Mouse (Mus musculus) embryonic fibroblast, embryonic 13.5 days (primary cell): ENCODE data around the gene Anxa5. TPM values are rescaled to one million over a fixed set of nuclear protein-coding genes. Genes with fewer than 3 reads are reported as not detected.

Experiments
- H3K27ac ChIP-seq: 2 replicates; pipeline ENCODE4 v1.5.1; 2012; ENCODE audit warnings: low read length, control low read depth, inconsistent platforms; ENCODE audit not compliant: insufficient read depth
- H3K4me1 ChIP-seq: 2 replicates; pipeline ENCODE4 v1.6.1; 2011; ENCODE audit warnings: low read length; ENCODE audit not compliant: control insufficient read depth, insufficient read depth
- H3K4me3 ChIP-seq: 2 replicates; pipeline ENCODE4 v1.5.1; 2011; ENCODE audit warnings: mild to moderate bottlenecking, control low read depth, low read length; ENCODE audit not compliant: insufficient read depth
- CTCF ChIP-seq: IDR thresholded peaks from 2 replicates; pipeline ENCODE4 v1.5.1; 2011; ENCODE audit warnings: mild to moderate bottlenecking, control low read depth, low read length, moderate library complexity, borderline replicate concordance; ENCODE audit not compliant: insufficient read depth
- POLR2A ChIP-seq: IDR thresholded peaks from 2 replicates; pipeline ENCODE4 v1.6.1; 2011; ENCODE audit warnings: low read depth, mild to moderate bottlenecking, control low read depth, low read length, moderate library complexity
- polyA plus RNA-seq: library from polyadenylated mRNA; stranded (reverse); fragments of >200 nt; gene quantifications from 2 replicates; pipeline ENCODE4 v1.2.4, GENCODE M21; 2011; ENCODE audit warnings: low read depth; ENCODE audit not compliant: missing spikeins, insufficient read length

Anxa5 gene
- polyA plus RNA-seq, 1 experiment: 593 TPM

DNA sequence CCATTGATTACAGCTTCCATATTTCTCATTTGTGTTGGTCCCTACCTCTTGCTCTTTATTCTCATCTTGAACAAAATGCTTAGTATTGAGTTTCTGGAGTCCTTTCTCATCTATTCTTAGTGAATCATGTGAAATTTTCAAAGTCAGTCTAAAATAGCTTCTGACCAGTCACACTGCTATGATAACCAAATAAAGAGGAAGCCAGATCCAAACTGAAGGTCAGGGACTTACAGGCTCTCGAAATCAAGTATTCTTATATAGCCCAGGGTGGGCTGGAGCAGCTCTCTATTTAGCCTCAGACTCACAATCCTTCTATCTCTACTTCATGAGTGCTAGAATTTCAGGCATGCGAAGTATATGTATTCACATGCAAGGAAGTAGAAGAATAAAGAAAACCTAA is 66.2 kb downstream of the Anxa5 start:
- Histone ChIP-seq H3K4me1 (peaks cover 2% of the 10 kb centered on the region; the same call in 1 of the 2 replicates), H3K27ac (no peak overlapping the region), H3K4me3 (no peak overlapping the region)
- TF ChIP-seq CTCF: no peak
- TF ChIP-seq POLR2A: no peak

DNA sequence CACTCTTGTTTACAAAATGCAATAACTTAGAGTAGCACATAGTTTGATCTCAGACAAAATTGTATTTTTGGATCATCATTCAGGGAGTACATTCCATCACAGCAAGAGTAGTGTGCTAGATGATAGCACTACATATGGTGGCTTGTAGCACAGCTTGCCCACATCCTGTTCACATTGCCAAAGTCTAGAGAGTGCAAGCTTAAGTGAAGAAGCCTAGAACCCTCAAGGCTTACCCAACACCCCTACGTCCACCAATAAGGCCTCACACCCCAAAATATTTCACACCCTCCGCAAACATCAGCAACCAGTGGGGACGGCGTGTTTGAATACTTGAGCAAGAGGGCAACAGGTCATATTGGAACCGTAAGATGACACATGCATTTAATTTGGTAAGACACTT is 68.7 kb downstream of the Anxa5 start:
- Histone ChIP-seq H3K4me3 (no peak overlapping the region), H3K27ac (no peak overlapping the region), H3K4me1 (peaks cover 2% of the 10 kb centered on the region; the same call in 1 of the 2 replicates)
- TF ChIP-seq CTCF (no peak), POLR2A (no peak)

DNA sequence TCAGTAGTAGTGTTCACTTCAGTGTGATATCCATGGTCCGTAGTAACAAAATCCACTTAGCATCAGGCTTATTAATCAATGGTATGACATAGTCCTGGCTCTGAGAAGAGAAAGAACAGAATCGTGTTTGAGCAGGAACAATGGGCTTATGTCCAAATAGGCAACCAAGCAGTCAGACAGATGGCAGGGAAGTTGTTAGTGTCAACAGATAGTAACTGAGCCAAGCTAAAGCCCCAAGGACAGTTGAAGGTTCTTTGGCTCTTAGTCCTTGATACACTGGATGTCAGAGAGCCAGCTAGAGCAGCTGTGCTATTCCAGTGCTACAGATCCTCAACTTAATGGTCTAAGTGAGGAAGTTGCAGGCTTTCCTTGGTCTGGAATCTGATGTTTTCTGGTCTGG is 69.4 kb downstream of the Anxa5 start:
- TF ChIP-seq CTCF (no peak), POLR2A (no peak)
- Histone ChIP-seq H3K4me3 (no peak overlapping the region), H3K4me1 (peaks cover 2% of the 10 kb centered on the region; the same call in 1 of the 2 replicates), H3K27ac (no peak overlapping the region)

DNA sequence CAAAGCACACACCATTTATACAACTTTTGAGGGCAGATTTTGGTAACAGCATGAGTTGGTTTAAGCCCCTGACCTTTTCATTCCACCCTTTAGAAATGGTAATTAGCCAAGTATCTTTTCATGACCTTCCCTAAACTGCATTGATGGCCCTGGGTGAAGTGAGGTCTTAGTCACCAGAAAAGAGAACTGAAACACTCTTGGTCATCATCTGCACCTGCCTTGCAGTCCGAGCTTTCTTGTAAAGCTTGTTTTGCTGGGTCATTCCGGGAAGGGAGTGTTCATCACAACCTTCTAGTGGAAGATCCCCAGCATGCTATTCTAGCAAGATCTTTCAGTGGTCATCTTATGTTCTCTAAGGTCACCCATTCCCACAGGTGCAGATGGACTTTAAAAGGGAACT is 73.8 kb downstream of the Anxa5 start:
- no peak overlapping the region for H3K27ac ChIP-seq

DNA sequence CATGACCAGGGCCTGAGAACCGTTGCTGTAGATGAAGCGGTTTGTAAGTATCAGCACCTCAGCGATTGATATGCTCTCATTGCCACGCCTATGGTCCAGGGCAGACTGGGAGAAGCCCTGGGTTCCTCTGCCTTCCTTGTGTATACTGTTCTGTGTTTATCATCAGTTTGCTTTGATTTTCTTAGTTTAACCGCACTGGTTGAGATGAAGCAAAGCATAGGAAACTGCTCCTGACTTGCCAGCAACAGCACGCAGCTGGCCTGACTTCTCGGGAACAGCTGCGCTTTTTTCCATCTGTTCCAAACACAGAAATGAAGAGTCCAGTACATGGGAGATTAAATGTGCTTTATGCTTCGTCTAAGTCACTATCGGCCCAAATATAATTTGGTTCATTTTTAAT is 75.0 kb downstream of the Anxa5 start:
- H3K4me3 ChIP-seq: no peak overlapping the region
- no peak for TF ChIP-seq CTCF
- no peak for TF ChIP-seq POLR2A
- H3K27ac ChIP-seq: no peak overlapping the region
- H3K4me1 ChIP-seq: no peaks in the 10 kb centered on the region

More for the DNA sequence above, 73.8 kb downstream of the Anxa5 start:
- Histone ChIP-seq H3K4me1 (no peaks in the 10 kb centered on the region), H3K4me3 (no peak overlapping the region)
- TF ChIP-seq CTCF: no peak
- no peak for TF ChIP-seq POLR2A

Other genes starting within 250 kb of the Anxa5 start
- gene 1810062G17Rik, start within 50 bp of the Anxa5 start, polyA plus RNA-seq: 0.97 and 1.1 TPM in 2 replicates
- 0.30 and 0.52 TPM in 2 replicates for gene Gm11549, start 45.9 kb upstream of the Anxa5 start, polyA plus RNA-seq
- gene Exosc9, start 76.7 kb upstream of the Anxa5 start, polyA plus RNA-seq: 52.2 and 53.3 TPM in 2 replicates
- gene Ccna2, start 96.3 kb upstream of the Anxa5 start, polyA plus RNA-seq: 72.9 and 117 TPM in 2 replicates
- 16.0 and 19.4 TPM in 2 replicates for gene Bbs7, start 137.6 kb upstream of the Anxa5 start, polyA plus RNA-seq
- 0.60 TPM in 1 of 2 replicates, not detected in the other for gene Trpc3, start 214.3 kb upstream of the Anxa5 start, polyA plus RNA-seq